Mouse (Mus musculus): Measurements from ENCODE around the gene Prmt7. TPM values are rescaled to one million over a fixed set of nuclear protein-coding genes. Genes with fewer than 3 reads are reported as not detected.

Prmt7 gene
- total and polyA plus RNA-seq, 3 experiments, result 63.3 to 74.5 TPM; not detected in 1

- no peaks in the 10 kb centered on the region for H3K27me3 ChIP-seq (ENCODE audit: control insufficient read depth in 1 of 2, insufficient read depth in 2 of 2, low read length in 2 of 2)
- H3K27ac ChIP-seq (ENCODE audit: control insufficient read depth, low read depth, low read length), result no peak overlapping the region
- H3K4me1 ChIP-seq (ENCODE audit: control insufficient read depth in 1 of 2, insufficient read depth in 2 of 2, low read length in 2 of 2), result no peaks in the 10 kb centered on the region
- no peak overlapping the region for H3K9ac ChIP-seq (ENCODE audit: control insufficient read depth, low read depth, low read length, poor library complexity, severe bottlenecking)
- no peaks in the 10 kb centered on the region; a peak in 1 of 4 replicates for H3K36me3 ChIP-seq (ENCODE audit: control insufficient read depth in 1 of 2, insufficient read depth in 2 of 2, low read length in 2 of 2)
- DNase-seq (ENCODE audit: low read depth, low spot score), result no peak
- H3K9me3 ChIP-seq (replicated peaks; ENCODE audit: insufficient read depth, low read length), result no peaks in the 10 kb centered on the region
- H3K4me3 ChIP-seq (ENCODE audit: control insufficient read depth in 1 of 2, insufficient read depth in 1 of 2, low read depth in 2 of 2, low read length in 2 of 2), result no peak overlapping the region
- H3K79me2 ChIP-seq (ENCODE audit: control insufficient read depth, insufficient read depth, low read length, poor library complexity), result no peaks in the 10 kb centered on the region
- no peak for TF ChIP-seq POLR2AphosphoS5 (IDR thresholded peaks at IDR 0.05; ENCODE audit: borderline replicate concordance, low read depth, low read length)
- peak; percentile 25; the same call in 1 of the 2 replicates for TF ChIP-seq POLR2AphosphoS2 (IDR thresholded peaks at IDR 0.05; ENCODE audit: low read length)
Measured at GRCm38 (mm10) chr8:106262343-106262742, 51.6 kb downstream of the Prmt7 start.

DNA sequence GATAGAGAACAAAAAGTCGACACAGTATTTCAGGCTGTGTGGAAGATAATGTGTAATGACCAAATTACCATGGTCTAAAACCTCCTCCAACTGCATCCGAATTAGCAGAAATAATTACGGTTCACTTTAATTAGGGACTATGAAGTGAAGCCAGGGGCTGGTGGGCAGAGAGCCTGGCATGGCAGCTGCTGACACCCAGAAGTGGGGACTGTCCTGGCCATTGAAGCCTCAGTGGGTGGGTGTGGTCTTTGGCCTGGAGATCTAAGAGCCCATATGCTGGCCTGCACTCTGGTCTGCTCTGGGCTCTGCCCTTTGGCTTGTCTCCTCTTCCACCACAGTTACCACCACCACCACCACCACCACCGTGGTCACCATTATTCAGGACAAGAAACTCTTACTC, 53.2 kb downstream of the Prmt7 start:
- no peaks in the 10 kb centered on the region; a peak in 1 of 4 replicates for H3K36me3 ChIP-seq (ENCODE audit: control insufficient read depth in 1 of 2, insufficient read depth in 2 of 2, low read length in 2 of 2)
- H3K27me3 ChIP-seq (ENCODE audit: control insufficient read depth in 1 of 2, insufficient read depth in 2 of 2, low read length in 2 of 2), result no peaks in the 10 kb centered on the region
- no peaks in the 10 kb centered on the region for H3K79me2 ChIP-seq (ENCODE audit: control insufficient read depth, insufficient read depth, low read length, poor library complexity)
- TF ChIP-seq CHD2 (IDR thresholded peaks at IDR 0.05; ENCODE audit: low read length) (no peak), POLR2AphosphoS2 (IDR thresholded peaks at IDR 0.05; ENCODE audit: low read length) (no peak), MEF2A (IDR thresholded peaks at IDR 0.05; ENCODE audit: extremely low read depth, insufficient replicate concordance, low read depth, low read length, poor library complexity, severe bottlenecking) (no peak), POLR2A (IDR thresholded peaks at IDR 0.05; ENCODE audit: control insufficient read depth in 1 of 2, insufficient read depth in 1 of 2, low read depth in 1 of 2, low read length in 2 of 2, poor library complexity in 1 of 2) (no peak), MAFK (IDR thresholded peaks at IDR 0.05; ENCODE audit: borderline replicate concordance, low read depth, low read length) (no peak), ZKSCAN1 (IDR thresholded peaks at IDR 0.05; ENCODE audit: low read depth, low read length) (no peak), ELF1 (IDR thresholded peaks at IDR 0.05; ENCODE audit: low read depth, low read length) (no peak), USF1 (IDR thresholded peaks at IDR 0.05; ENCODE audit: low read depth, low read length) (no peak), GABPA (IDR thresholded peaks at IDR 0.05; ENCODE audit: low read depth, low read length) (no peak), CTCF (IDR thresholded peaks at IDR 0.05 in 2 of 3, conservative IDR thresholded peaks at IDR 0.05 in 1 of 3; ENCODE audit: control insufficient read depth in 1 of 3, insufficient read depth in 1 of 3, low read depth in 2 of 3, low read length in 3 of 3, poor library complexity in 1 of 3, severe bottlenecking in 1 of 3) (no peak)
- no peaks in the 10 kb centered on the region for H3K4me1 ChIP-seq (ENCODE audit: control insufficient read depth in 1 of 2, insufficient read depth in 2 of 2, low read length in 2 of 2)
- no peak overlapping the region for H3K9ac ChIP-seq (ENCODE audit: control insufficient read depth, low read depth, low read length, poor library complexity, severe bottlenecking)
- H3K27ac ChIP-seq (ENCODE audit: control insufficient read depth, low read depth, low read length), result no peak overlapping the region
- no peak overlapping the region for H3K4me3 ChIP-seq (ENCODE audit: control insufficient read depth in 1 of 2, insufficient read depth in 1 of 2, low read depth in 2 of 2, low read length in 2 of 2)
- no peak for DNase-seq (ENCODE audit: low read depth, low spot score)
- no peaks in the 10 kb centered on the region for H3K9me3 ChIP-seq (replicated peaks; ENCODE audit: insufficient read depth, low read length)

DNA sequence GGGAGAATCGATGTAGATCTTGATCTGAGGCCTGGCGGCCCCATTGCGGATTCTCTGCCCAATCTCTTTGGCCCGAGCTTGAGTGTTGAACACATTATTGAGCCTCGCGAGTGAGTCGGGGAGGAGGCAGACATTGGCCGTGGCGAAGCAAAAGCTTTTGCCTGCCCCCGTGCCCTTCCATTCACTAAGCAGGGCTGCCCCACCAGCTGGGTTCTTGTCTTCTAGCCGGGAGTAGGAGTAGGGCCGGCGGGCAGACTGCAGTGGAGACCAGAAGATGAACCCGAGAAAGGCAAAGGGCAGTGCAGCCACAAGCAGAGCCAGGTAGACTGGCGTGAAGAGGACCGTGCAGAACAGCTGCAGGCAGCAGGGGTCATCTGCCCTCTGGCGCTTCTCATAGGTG, 54.7 kb downstream of the Prmt7 start:
- no peaks in the 10 kb centered on the region for H3K27me3 ChIP-seq (ENCODE audit: control insufficient read depth in 1 of 2, insufficient read depth in 2 of 2, low read length in 2 of 2)
- no peak overlapping the region for H3K9ac ChIP-seq (ENCODE audit: control insufficient read depth, low read depth, low read length, poor library complexity, severe bottlenecking)
- no peak overlapping the region for H3K27ac ChIP-seq (ENCODE audit: control insufficient read depth, low read depth, low read length)
- no peak for DNase-seq (ENCODE audit: low read depth, low spot score)
- H3K36me3 ChIP-seq (ENCODE audit: control insufficient read depth in 1 of 2, insufficient read depth in 2 of 2, low read length in 2 of 2), result no peaks in the 10 kb centered on the region
- no peak overlapping the region for H3K4me3 ChIP-seq (ENCODE audit: control insufficient read depth in 1 of 2, insufficient read depth in 1 of 2, low read depth in 2 of 2, low read length in 2 of 2)
- no peak for TF ChIP-seq MAX (IDR thresholded peaks at IDR 0.05; ENCODE audit: low read length)
- no peak for TF ChIP-seq MAFK (IDR thresholded peaks at IDR 0.05; ENCODE audit: borderline replicate concordance, low read depth, low read length)
- TF ChIP-seq NRF1 (IDR thresholded peaks at IDR 0.05; ENCODE audit: insufficient read depth, low read depth, low read length, poor library complexity, severe bottlenecking), result no peak
- no peaks in the 10 kb centered on the region for H3K9me3 ChIP-seq (replicated peaks; ENCODE audit: insufficient read depth, low read length)
- H3K79me2 ChIP-seq (ENCODE audit: control insufficient read depth, insufficient read depth, low read length, poor library complexity), result no peaks in the 10 kb centered on the region
- no peaks in the 10 kb centered on the region for H3K4me1 ChIP-seq (ENCODE audit: control insufficient read depth in 1 of 2, insufficient read depth in 2 of 2, low read length in 2 of 2)
